Mouse (Mus musculus): Measurements from ENCODE around the gene Tgm4. TPM values are rescaled to one million over a fixed set of nuclear protein-coding genes. Genes with fewer than 3 reads are reported as not detected.

The Tgm4 gene
- 0.28 and 0.65 TPM in 2 replicates for polyA plus RNA-seq (2016; fragmentation: Nextera tagmentation; extraction: Ambion mirVana)

DNA sequence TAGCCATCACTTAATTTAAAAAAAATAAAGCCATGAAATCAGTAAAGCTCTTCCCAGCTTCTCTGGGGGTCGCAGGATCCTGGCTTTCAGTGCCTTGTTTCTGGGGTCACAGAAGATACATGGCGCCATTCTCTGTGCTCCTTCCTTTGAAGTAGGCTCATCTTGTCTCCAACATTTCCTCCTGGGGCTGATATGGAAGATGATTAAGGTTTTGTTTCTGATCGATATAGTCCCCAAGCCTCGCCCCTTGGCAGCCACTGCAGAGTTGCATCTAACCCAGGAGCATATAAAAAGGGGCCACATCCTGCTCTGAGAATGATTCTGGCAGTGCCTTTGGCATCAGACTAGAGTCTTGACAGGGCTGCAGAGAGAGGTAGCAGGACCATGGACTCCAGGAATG, at the start of gene Tgm4:
Tgm4 (plus strand) TSS at position 301 of the 400 bp plus-strand sequence.
- Histone ChIP-seq H3K4me2 (replicated peaks) (no peak within 1 kb of the TSS), H3K27ac (no peak within 1 kb of the TSS), H3K4me1 (no peaks in the 10 kb centered on the region), H3K4me3 (no peak within 1 kb of the TSS), H3K9me3 (no peaks in the 10 kb centered on the region), H3K9ac (no peak within 1 kb of the TSS), H3K27me3 (no peaks in the 10 kb centered on the region; the same call in 1 of the 2 replicates), H3K36me3 (no peaks in the 10 kb centered on the region)
- no peak for ATAC-seq (ENCODE audit: insufficient number of reproducible peaks, insufficient read depth, low FRiP score, low TSS enrichment)
- 89% methylated on average over 4 of the region's 4 CpGs for WGBS

DNA sequence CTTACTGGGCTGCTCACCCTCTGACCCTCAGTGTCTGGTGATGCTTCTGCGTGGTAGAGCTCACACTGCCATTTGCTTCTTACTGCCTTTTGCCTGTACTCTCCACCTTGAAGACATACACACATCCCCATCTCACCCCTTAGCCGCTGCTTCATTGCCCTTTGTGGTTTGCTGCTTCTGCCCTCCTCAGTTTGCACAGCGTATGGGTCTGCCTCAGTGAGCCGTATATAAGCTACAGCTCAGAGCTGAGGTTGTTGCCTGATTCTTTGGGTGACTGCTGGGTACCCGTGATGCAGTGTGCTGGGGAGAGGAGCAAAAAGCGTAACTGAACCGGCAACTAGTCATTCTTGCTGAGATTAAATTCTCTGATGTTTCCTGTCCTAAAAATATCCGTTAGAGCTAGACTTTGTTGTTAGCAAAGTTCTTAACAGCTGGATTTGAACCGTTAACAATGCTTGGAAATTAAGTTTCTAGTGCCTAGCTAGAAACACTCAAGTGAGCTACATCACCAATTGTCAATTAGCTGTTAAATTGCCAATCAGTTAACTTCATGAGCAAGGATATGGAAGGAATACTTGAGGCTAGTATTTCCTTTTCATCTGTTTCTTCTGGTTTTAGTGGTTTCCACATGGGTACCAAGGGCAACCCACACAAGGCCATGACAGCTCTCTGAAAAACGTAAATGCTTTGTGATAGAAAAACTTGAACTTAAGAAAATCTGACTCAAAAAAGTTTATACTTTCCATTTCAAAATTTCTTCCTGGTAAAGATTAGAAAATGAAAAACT, 35.9 kb upstream of the Tgm4 start:
- peaks cover 64% of the 10 kb centered on the region for H3K36me3 ChIP-seq
- H3K27me3 ChIP-seq = no peaks in the 10 kb centered on the region
- WGBS = 91% methylated on average over 10 of the region's 10 CpGs
- no peak overlapping the region for H3K27ac ChIP-seq
- no peak for ATAC-seq (ENCODE audit: insufficient number of reproducible peaks, insufficient read depth, low FRiP score, low TSS enrichment)
- H3K4me1 ChIP-seq = no peaks in the 10 kb centered on the region
- H3K9ac ChIP-seq = no peak overlapping the region
- H3K9me3 ChIP-seq = no peaks in the 10 kb centered on the region
- no peak overlapping the region for H3K4me2 ChIP-seq (replicated peaks)
- no peak overlapping the region for H3K4me3 ChIP-seq

DNA sequence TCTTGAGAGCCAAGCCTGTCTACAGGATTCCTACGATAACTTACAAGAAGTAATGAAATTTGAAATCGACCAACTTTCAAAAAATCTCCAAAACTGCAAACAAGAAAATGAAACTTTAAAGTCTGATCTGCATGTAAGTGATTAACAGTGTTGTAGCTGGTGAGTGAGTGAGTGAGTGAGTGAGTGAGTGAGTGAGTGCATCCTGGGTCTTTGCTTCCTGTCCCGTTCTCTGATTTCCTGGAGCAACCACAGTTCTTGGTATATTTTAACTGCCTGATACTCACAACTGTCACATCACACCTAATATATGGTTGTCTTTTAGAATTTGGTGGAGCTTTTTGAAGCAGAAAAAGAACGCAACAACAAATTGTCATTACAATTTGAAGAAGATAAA, 35.3 kb upstream of the Tgm4 start:
- Histone ChIP-seq H3K4me2 (replicated peaks) (no peak overlapping the region), H3K27me3 (no peaks in the 10 kb centered on the region), H3K4me3 (no peak overlapping the region), H3K27ac (no peak overlapping the region), H3K4me1 (no peaks in the 10 kb centered on the region), H3K9ac (no peak overlapping the region), H3K36me3 (peaks cover 65% of the 10 kb centered on the region), H3K9me3 (no peaks in the 10 kb centered on the region)
- 95% methylated on average over 4 of the region's 4 CpGs for WGBS
- ATAC-seq (ENCODE audit: insufficient number of reproducible peaks, insufficient read depth, low FRiP score, low TSS enrichment) = no peak

DNA sequence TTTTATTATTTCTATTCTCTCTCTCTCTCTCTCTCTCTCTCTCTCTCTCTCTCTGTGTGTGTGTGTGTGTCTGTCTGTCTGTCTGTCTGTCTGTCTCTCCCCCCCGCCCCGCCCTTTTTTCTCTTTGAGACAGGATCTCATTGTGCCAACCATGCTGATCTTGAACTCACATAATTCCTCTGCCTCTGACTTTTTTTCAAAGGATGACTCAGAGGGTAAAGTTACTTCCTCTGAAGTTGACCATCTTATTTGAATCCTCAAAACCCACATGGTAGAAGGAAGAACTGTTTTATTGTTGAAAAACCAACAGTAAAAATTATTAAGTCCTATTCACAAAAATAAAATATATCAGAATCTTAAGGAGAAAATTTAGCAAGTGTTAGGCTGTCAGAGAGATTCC, 29.8 kb upstream of the Tgm4 start:
- WGBS = 100% methylated on average over 2 of the region's 2 CpGs
- peaks cover 80% of the 10 kb centered on the region for H3K36me3 ChIP-seq
- no peak for ATAC-seq (ENCODE audit: insufficient number of reproducible peaks, insufficient read depth, low FRiP score, low TSS enrichment)

DNA sequence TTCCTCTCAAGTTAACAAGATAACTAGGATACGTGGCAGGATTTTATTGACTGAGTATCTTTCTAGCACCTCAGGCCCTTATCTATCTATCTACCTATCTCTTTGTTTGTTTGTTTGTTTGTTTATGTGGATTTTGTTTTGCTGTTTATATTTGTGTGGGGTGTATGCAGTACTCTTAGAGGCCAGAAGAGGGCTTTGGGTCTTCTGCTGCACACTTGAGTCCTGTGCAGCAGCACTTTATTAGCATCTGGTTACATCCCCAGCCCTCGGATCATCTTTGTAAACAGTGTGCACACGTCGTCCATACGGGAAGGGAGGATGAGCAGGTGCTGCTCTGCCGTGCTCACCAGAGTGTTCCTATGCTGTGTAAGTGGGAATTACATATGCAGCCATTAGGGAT, 28.5 kb upstream of the Tgm4 start:
- no peak overlapping the region for H3K4me2 ChIP-seq (replicated peaks)
- H3K27ac ChIP-seq = no peak overlapping the region
- H3K9me3 ChIP-seq = no peaks in the 10 kb centered on the region
- no peaks in the 10 kb centered on the region for H3K27me3 ChIP-seq
- 89% methylated on average over 6 of the region's 6 CpGs for WGBS
- ATAC-seq (ENCODE audit: insufficient number of reproducible peaks, insufficient read depth, low FRiP score, low TSS enrichment) = no peak
- no peaks in the 10 kb centered on the region for H3K4me1 ChIP-seq
- H3K36me3 ChIP-seq = peaks cover 79% of the 10 kb centered on the region
- H3K9ac ChIP-seq = no peak overlapping the region
- no peak overlapping the region for H3K4me3 ChIP-seq

More for the DNA sequence above, 29.8 kb upstream of the Tgm4 start:
- Histone ChIP-seq H3K9ac (no peak overlapping the region), H3K9me3 (no peaks in the 10 kb centered on the region), H3K4me2 (replicated peaks) (no peak overlapping the region), H3K4me3 (no peak overlapping the region), H3K27ac (no peak overlapping the region), H3K4me1 (no peaks in the 10 kb centered on the region), H3K27me3 (no peaks in the 10 kb centered on the region)

DNA sequence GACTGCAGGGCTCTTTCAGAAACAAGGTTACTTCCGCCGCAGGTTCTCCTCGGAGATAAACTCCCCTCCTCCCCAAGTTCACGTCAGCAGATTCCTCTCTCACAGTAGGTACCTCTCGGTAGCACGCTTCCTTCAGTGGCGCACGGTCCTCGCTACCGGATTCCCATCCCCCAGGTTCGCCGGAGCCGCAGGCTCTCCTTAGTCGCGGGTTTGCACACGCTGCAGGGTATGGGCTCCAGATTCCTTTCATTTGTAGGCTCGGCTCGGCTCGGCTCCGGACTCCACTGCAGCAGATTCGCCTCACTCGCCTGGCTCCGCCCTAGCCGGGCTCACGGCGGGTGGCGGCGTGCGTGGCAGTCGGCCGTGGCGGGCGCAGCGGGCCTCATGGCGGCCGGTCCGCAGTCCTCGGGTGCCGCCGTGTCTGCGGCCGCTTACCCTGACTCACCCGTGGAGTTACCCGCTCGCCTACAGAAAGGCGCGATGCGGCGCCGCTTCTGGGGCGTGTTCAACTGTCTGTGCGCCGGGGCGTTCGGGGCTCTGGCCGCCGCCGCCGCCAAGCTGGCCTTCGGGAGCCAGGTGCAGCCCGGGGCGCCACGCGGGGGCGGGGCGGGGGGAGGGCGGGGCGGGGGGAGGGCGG, 13.4 kb upstream of the Tgm4 start, which contains the start of gene Tmem42:
Tmem42 (plus strand) TSS at position 332 of the 637 bp plus-strand sequence.
- under 1% methylated on average over 59 of the region's 69 CpGs for WGBS
- peak; percentile 98 for ATAC-seq (ENCODE audit: insufficient number of reproducible peaks, insufficient read depth, low FRiP score, low TSS enrichment)
- no peaks in the 10 kb centered on the region for H3K9me3 ChIP-seq
- peak within 1 kb of the TSS; percentile 86 for H3K27ac ChIP-seq
- peak within 1 kb of the TSS; percentile 65 for H3K4me2 ChIP-seq (replicated peaks)
- peaks cover 9% of the 10 kb centered on the region; the same call in 1 of the 2 replicates for H3K36me3 ChIP-seq
- no peaks in the 10 kb centered on the region for H3K27me3 ChIP-seq
- H3K9ac ChIP-seq = peak within 1 kb of the TSS; percentile 59
- peaks cover 16% of the 10 kb centered on the region; the same call in 1 of the 2 replicates for H3K4me1 ChIP-seq
- H3K4me3 ChIP-seq = peak within 1 kb of the TSS; percentile 58

DNA sequence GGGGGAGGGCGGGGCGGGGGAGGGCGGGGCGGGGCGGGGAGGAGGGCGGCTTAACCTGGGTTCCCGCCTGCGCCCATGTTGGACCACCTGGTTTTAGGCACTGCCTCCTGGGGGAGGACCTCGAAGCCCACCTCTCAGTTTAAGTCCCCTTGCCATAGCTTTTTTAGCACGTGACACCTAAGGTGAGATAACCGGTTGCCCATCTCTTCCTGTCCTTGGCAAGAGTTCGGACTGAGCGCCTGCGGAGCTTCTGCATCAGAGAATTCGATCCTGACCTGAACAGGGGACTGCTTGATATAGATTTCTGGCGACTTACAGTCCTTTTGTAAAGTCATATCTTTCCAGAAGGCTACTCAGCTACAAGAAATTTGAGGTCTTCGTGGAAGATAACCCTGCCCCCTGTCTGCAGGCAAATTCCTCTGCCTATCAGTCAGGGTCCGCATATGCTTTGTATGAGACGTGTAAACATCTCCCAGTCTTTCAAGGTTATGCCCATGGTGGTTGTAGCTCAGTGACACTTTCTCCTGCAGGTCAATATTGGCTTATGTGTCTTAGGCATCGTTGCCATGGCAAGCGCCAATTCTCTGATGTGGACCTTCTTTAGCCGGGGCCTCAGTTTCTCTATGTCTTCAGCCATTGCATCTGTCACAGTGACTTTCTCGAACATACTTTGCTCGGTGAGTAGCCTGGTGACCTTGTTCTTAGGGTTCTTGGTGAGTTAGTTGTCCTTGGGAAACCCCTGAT, 12.7 kb upstream of the Tgm4 start:
- no peaks in the 10 kb centered on the region for H3K27me3 ChIP-seq
- 40% methylated on average over 19 of the region's 24 CpGs for WGBS
- peaks cover 8% of the 10 kb centered on the region; the same call in 1 of the 2 replicates for H3K36me3 ChIP-seq
- peak; percentile 19; the same call in 1 of the 2 replicates for ATAC-seq (ENCODE audit: insufficient number of reproducible peaks, insufficient read depth, low FRiP score, low TSS enrichment)
- peak overlapping the region; percentile 65 for H3K4me2 ChIP-seq (replicated peaks)
- no peaks in the 10 kb centered on the region for H3K9me3 ChIP-seq
- H3K27ac ChIP-seq = peak overlapping the region; percentile 86; the same call in 1 of the 2 replicates
- 0 out of 2 replicates have a peak overlapping the region, but pooled peaks have one; percentile 59 for H3K9ac ChIP-seq
- peaks cover 16% of the 10 kb centered on the region; the same call in 1 of the 2 replicates for H3K4me1 ChIP-seq
- H3K4me3 ChIP-seq = peak overlapping the region; percentile 58

DNA sequence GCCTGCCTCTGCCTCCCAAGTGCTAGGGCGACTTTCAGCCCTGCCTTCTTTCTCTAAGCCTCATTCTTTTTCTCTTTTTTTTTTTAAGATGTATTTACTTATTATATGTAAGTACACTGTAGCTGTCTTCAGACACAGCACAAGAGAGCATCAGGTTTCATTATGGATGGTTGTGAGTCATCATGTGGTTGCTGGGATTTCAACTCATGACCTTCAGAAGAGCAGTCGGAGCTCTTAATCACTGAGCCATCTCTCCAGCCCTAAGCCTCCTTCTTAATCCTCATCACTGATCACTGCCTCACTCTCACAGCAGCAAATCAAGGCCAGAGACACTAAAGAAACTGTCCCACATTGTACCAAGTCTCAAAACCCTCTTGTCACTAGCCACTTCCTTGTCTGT, 10.3 kb upstream of the Tgm4 start:
- Histone ChIP-seq H3K4me2 (replicated peaks) (no peak overlapping the region), H3K27ac (no peak overlapping the region), H3K36me3 (no peaks in the 10 kb centered on the region), H3K9ac (no peak overlapping the region), H3K4me1 (peaks cover 15% of the 10 kb centered on the region; the same call in 1 of the 2 replicates), H3K9me3 (no peaks in the 10 kb centered on the region), H3K27me3 (no peaks in the 10 kb centered on the region), H3K4me3 (no peak overlapping the region)
- no peak for ATAC-seq (ENCODE audit: insufficient number of reproducible peaks, insufficient read depth, low FRiP score, low TSS enrichment)
- 79% methylated on average over 2 of the region's 2 CpGs for WGBS

DNA sequence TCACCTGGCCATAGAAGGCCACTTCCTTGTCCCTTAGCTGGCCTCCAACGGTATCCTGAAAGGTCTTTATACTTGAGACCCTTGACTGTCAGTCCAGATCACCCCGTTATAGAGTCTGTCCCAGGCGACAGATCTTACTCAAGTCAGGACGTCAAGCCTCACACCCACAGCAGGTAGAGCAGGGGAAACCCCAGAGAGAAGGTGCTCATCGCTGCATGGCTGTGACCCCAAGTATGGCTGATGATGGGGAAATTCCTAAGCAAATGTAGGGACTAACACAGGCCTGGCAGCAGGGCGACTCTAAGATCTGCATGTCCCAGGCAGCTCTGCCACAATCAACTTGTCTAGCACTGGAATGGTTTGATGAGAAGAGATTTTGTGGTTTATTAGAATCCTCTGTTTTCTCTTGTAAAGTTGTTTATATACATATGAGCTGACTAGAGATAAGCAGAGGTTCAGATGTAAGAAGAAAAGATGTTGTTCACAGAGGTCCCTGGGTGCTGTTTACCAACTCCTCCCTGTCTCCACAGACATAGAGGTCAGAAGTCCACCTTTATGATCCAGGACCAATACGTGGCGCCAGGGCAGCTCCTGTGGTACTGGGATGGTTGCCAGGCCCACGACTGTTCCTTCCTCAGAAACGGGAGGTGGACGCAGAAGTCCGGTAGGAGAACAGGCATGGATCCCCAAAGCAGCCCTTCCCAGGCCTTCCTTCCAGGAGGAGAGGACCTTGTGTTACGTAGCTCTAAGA, 2.9 kb upstream of the Tgm4 start:
- Histone ChIP-seq H3K9ac (no peak overlapping the region), H3K27ac (no peak overlapping the region), H3K4me2 (replicated peaks) (no peak overlapping the region), H3K27me3 (no peaks in the 10 kb centered on the region; the same call in 1 of the 2 replicates), H3K4me1 (no peaks in the 10 kb centered on the region), H3K9me3 (no peaks in the 10 kb centered on the region), H3K36me3 (no peaks in the 10 kb centered on the region), H3K4me3 (no peak overlapping the region)
- 83% methylated on average over 13 of the region's 13 CpGs for WGBS
- ATAC-seq (ENCODE audit: insufficient number of reproducible peaks, insufficient read depth, low FRiP score, low TSS enrichment) = no peak

DNA sequence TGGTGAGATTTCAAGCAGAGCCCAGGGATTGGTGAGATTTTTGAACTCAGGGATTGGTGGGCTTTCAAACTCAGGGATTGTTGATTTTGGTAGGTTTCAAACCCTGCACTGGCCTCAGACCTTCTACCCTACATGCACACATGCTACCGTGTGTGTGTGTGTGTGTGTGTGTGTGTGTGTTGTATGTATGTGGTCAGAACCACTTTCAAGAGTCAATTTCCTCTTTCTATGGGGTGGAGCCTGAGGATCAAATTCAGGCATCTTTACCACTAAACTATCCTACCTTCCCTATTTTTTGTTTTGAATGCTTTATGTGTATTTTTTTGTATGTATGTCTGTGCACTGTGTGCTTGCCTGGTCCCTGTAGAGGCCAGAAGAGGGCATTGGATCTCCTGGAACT, 13.1 kb downstream of the Tgm4 start:
- WGBS = 80% methylated on average over 1 of the region's 1 CpGs
- no peaks in the 10 kb centered on the region for H3K27me3 ChIP-seq
- H3K9me3 ChIP-seq = no peaks in the 10 kb centered on the region
- no peak overlapping the region for H3K27ac ChIP-seq
- no peak overlapping the region for H3K4me3 ChIP-seq
- H3K9ac ChIP-seq = no peak overlapping the region
- ATAC-seq (ENCODE audit: insufficient number of reproducible peaks, insufficient read depth, low FRiP score, low TSS enrichment) = no peak
- H3K36me3 ChIP-seq = no peaks in the 10 kb centered on the region
- H3K4me2 ChIP-seq (replicated peaks) = no peak overlapping the region
- H3K4me1 ChIP-seq = no peaks in the 10 kb centered on the region

DNA sequence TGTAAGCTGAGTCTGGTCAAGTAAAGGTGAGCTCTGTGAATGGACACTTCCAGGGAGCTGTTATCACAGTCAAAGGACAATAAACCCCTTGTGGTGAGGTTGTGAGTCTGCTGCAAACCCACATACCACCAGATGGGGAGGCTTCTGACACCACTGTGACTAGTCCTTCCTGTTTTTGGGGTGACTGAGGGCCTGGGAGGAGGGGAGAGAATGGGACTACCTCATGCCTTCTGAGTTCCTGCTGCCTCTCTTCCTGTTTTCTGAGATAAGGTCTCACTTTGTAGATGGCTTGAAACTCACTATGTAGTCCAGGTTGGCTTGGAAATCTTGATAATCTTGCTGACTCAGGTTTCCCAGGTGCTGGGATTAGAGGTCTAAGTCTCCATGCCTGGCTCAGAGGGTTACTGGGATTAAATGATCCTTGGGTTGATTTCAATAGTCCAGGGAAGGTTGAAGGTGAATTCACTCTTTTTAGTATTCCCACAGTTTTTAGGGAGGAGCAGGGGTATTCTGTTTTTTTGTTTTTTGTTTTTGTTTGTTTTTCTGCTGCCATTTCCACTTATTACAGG, 24.3 kb downstream of the Tgm4 start:
- Histone ChIP-seq H3K4me3 (no peak overlapping the region), H3K27me3 (no peaks in the 10 kb centered on the region), H3K27ac (no peak overlapping the region), H3K4me2 (replicated peaks) (no peak overlapping the region), H3K4me1 (no peaks in the 10 kb centered on the region), H3K9ac (no peak overlapping the region), H3K9me3 (no peaks in the 10 kb centered on the region), H3K36me3 (no peaks in the 10 kb centered on the region)
- ATAC-seq (ENCODE audit: insufficient number of reproducible peaks, insufficient read depth, low FRiP score, low TSS enrichment) = no peak
